Mouse (Mus musculus) heart, postnatal 0 days (tissue): Measurements from ENCODE around the gene Armt1.

Experiments used
- CTCF ChIP-seq: IDR thresholded peaks from 2 replicates; pipeline ENCODE4 v1.5.1; 2016; ENCODE audit warnings: antibody characterized with exemption, control low read depth, low read depth
- EP300 ChIP-seq: IDR thresholded peaks from 2 replicates; pipeline ENCODE4 v1.6.1; 2016; ENCODE audit warnings: antibody characterized with exemption, low read depth

- TF ChIP-seq CTCF = no peak
- no peak for TF ChIP-seq EP300
These were observed 36.9 kb upstream of the Armt1 start for GRCm38 (mm10) chr10:4395321-4395720.
